Mouse (Mus musculus) MEL (cell line): ENCODE measurements around the gene Hnrnph1. TPM values are rescaled to one million over a fixed set of nuclear protein-coding genes. Genes with fewer than 3 reads are reported as not detected.

Experiments used
- DNase-seq: peaks from one replicate; pipeline ENCODE4 v3.0.0; 2011; ENCODE audit warnings: low read depth, low spot score
- H3K27ac ChIP-seq: 2 replicates; pipeline ENCODE4 v1.5.1; 2012; ENCODE audit warnings: low read depth, mild to moderate bottlenecking, control low read depth, low read length, moderate library complexity; ENCODE audit not compliant: control insufficient read depth
- H3K27me3 ChIP-seq, 2 experiments: fragments of 150-350 bp in 1 of 2; sonication (generic) in 1 of 2; 2 replicates each; pipeline ENCODE4 v1.6.1; 2012; ENCODE audit warnings: low read length in 2 of 2, mild to moderate bottlenecking in 2 of 2, improper control_type of control experiment in 1 of 2, moderate library complexity in 1 of 2; ENCODE audit not compliant: insufficient read depth in 2 of 2, control insufficient read depth in 1 of 2
- H3K36me3 ChIP-seq, 2 experiments: 2 replicates each; pipeline ENCODE4 v1.6.1; 2012 to 2014; ENCODE audit warnings: low read length in 2 of 2, improper control_type of control experiment in 1 of 2, inconsistent platforms in 1 of 2, mild to moderate bottlenecking in 1 of 2; ENCODE audit not compliant: insufficient read depth in 2 of 2, control insufficient read depth in 1 of 2
- H3K4me1 ChIP-seq, 2 experiments: fragments of 150-350 bp in 1 of 2; sonication (generic) in 1 of 2; 2 replicates each; pipeline ENCODE4 v1.6.1; 2012; ENCODE audit warnings: low read length in 2 of 2, improper control_type of control experiment in 1 of 2, mild to moderate bottlenecking in 1 of 2; ENCODE audit not compliant: insufficient read depth in 2 of 2, control insufficient read depth in 1 of 2
- H3K4me3 ChIP-seq, 2 experiments: fragments of 150-350 bp in 1 of 2; sonication (generic) in 1 of 2; 2 replicates each; pipeline ENCODE4 v1.5.1; 2012; ENCODE audit warnings: low read depth in 2 of 2, low read length in 2 of 2, mild to moderate bottlenecking in 2 of 2, moderate library complexity in 2 of 2, control low read depth in 1 of 2, improper control_type of control experiment in 1 of 2; ENCODE audit not compliant: control insufficient read depth in 1 of 2, insufficient read depth in 1 of 2
- H3K79me2 ChIP-seq: 2 replicates; pipeline ENCODE4 v1.6.1; 2012; ENCODE audit warnings: mild to moderate bottlenecking, low read length, moderate library complexity; ENCODE audit not compliant: control insufficient read depth, poor library complexity, insufficient read depth
- H3K9ac ChIP-seq: 2 replicates; pipeline ENCODE4 v1.6.1; 2012; ENCODE audit warnings: low read depth, mild to moderate bottlenecking, control low read depth, low read length, moderate library complexity; ENCODE audit not compliant: control insufficient read depth, poor library complexity, severe bottlenecking
- H3K9me3 ChIP-seq: fragments of 150-350 bp; sonication (generic); replicated peaks from 2 replicates; pipeline ENCODE4 v1.6.1; 2012; ENCODE audit warnings: mild to moderate bottlenecking, low read length, improper control_type of control experiment, moderate library complexity; ENCODE audit not compliant: insufficient read depth
- BHLHE40 ChIP-seq: IDR thresholded peaks from 2 replicates; pipeline ENCODE4 v1.6.1; 2012; ENCODE audit warnings: low read depth, mild to moderate bottlenecking, inconsistent platforms, low read length, improper control_type of control experiment, borderline replicate concordance
- CHD1 ChIP-seq: IDR thresholded peaks from 2 replicates; pipeline ENCODE4 v1.6.1; 2012; ENCODE audit warnings: low read depth, mild to moderate bottlenecking, inconsistent platforms, low read length, improper control_type of control experiment
- CTCF ChIP-seq, 3 experiments: IDR thresholded peaks in 2 of 3; conservative IDR thresholded peaks in 1 of 3; 2 replicates each; pipeline ENCODE4 v1.5.1; 2011 to 2012; ENCODE audit warnings: low read length in 3 of 3, low read depth in 2 of 3, mild to moderate bottlenecking in 2 of 3, improper control_type of control experiment in 1 of 3, inconsistent platforms in 1 of 3, mixed read lengths in 1 of 3, moderate library complexity in 1 of 3; ENCODE audit not compliant: control insufficient read depth in 1 of 3, insufficient read depth in 1 of 3, poor library complexity in 1 of 3, severe bottlenecking in 1 of 3
- ELF1 ChIP-seq: IDR thresholded peaks from 2 replicates; pipeline ENCODE4 v1.6.1; 2014; ENCODE audit warnings: low read depth, mild to moderate bottlenecking, inconsistent platforms, low read length, improper control_type of control experiment, moderate library complexity
- EP300 ChIP-seq, 2 experiments: IDR thresholded peaks; 2 replicates each; pipeline ENCODE4 v1.6.1; 2011; ENCODE audit warnings: improper control_type of control experiment in 2 of 2, low read length in 2 of 2, low read depth in 1 of 2, mild to moderate bottlenecking in 1 of 2
- ETS1 ChIP-seq: IDR thresholded peaks from 2 replicates; pipeline ENCODE4 v1.6.1; 2012; ENCODE audit warnings: low read depth, mild to moderate bottlenecking, inconsistent platforms, low read length, improper control_type of control experiment, moderate library complexity
- GABPA ChIP-seq: IDR thresholded peaks from 2 replicates; pipeline ENCODE4 v1.6.1; 2012; ENCODE audit warnings: low read depth, mild to moderate bottlenecking, inconsistent platforms, low read length, improper control_type of control experiment, moderate library complexity
- GATA1 ChIP-seq: IDR thresholded peaks from 2 replicates; pipeline ENCODE4 v1.6.1; 2011; ENCODE audit warnings: low read depth, low read length, improper control_type of control experiment
- HCFC1 ChIP-seq: IDR thresholded peaks from 2 replicates; pipeline ENCODE4 v1.6.1; 2012; ENCODE audit warnings: low read depth, mild to moderate bottlenecking, inconsistent platforms, low read length, improper control_type of control experiment, moderate library complexity
- KAT2A ChIP-seq: conservative IDR thresholded peaks from 2 replicates; pipeline ENCODE4 v1.6.1; 2012; ENCODE audit warnings: low read depth, low read length, improper control_type of control experiment, inconsistent platforms
- MAFK ChIP-seq: IDR thresholded peaks from 2 replicates; pipeline ENCODE4 v1.6.1; 2011; ENCODE audit warnings: low read depth, mild to moderate bottlenecking, low read length, improper control_type of control experiment, borderline replicate concordance
- MAX ChIP-seq: IDR thresholded peaks from 2 replicates; pipeline ENCODE4 v1.6.1; 2011; ENCODE audit warnings: low read length, improper control_type of control experiment
- MAZ ChIP-seq: IDR thresholded peaks from 2 replicates; pipeline ENCODE4 v1.6.1; 2012; ENCODE audit warnings: low read depth, mild to moderate bottlenecking, inconsistent platforms, low read length, improper control_type of control experiment
- MEF2A ChIP-seq: IDR thresholded peaks from 2 replicates; pipeline ENCODE4 v1.6.1; 2014; ENCODE audit warnings: low read depth, mild to moderate bottlenecking, inconsistent platforms, low read length, improper control_type of control experiment; ENCODE audit not compliant: poor library complexity, insufficient replicate concordance, severe bottlenecking; ENCODE audit errors: extremely low read depth
- MXI1 ChIP-seq: IDR thresholded peaks from 2 replicates; pipeline ENCODE4 v1.6.1; 2011; ENCODE audit warnings: mild to moderate bottlenecking, low read depth, low read length, improper control_type of control experiment
- MYB ChIP-seq: IDR thresholded peaks from 2 replicates; pipeline ENCODE4 v1.6.1; 2011; ENCODE audit warnings: mild to moderate bottlenecking, low read depth, low read length, improper control_type of control experiment
- NELFE ChIP-seq: IDR thresholded peaks from 2 replicates; pipeline ENCODE4 v1.6.1; 2011; ENCODE audit warnings: low read depth, low read length, improper control_type of control experiment
- POLR2A ChIP-seq, 2 experiments: IDR thresholded peaks; 2 replicates each; pipeline ENCODE4 v1.6.1; 2011 to 2012; ENCODE audit warnings: low read length in 2 of 2, mild to moderate bottlenecking in 2 of 2, control low read depth in 1 of 2, improper control_type of control experiment in 1 of 2, low read depth in 1 of 2, moderate library complexity in 1 of 2; ENCODE audit not compliant: control insufficient read depth in 1 of 2, insufficient read depth in 1 of 2, poor library complexity in 1 of 2
- POLR2AphosphoS2 ChIP-seq: IDR thresholded peaks from 2 replicates; pipeline ENCODE4 v1.6.1; 2011; ENCODE audit warnings: low read length, improper control_type of control experiment
- RAD21 ChIP-seq: IDR thresholded peaks from 2 replicates; pipeline ENCODE4 v1.6.1; 2011; ENCODE audit warnings: mild to moderate bottlenecking, low read depth, low read length, improper control_type of control experiment
- RCOR1 ChIP-seq: IDR thresholded peaks from 2 replicates; pipeline ENCODE4 v1.6.1; 2012; ENCODE audit warnings: low read depth, mild to moderate bottlenecking, inconsistent platforms, low read length, improper control_type of control experiment
- SMC3 ChIP-seq: IDR thresholded peaks from 2 replicates; pipeline ENCODE4 v1.6.1; 2011; ENCODE audit warnings: low read depth, low read length, improper control_type of control experiment
- TAL1 ChIP-seq: IDR thresholded peaks from 2 replicates; pipeline ENCODE4 v1.6.1; 2012; ENCODE audit warnings: mild to moderate bottlenecking, inconsistent platforms, low read length, moderate library complexity, mixed read lengths
- TBP ChIP-seq: IDR thresholded peaks from 2 replicates; pipeline ENCODE4 v1.8.0; 2011; ENCODE audit warnings: low read depth, low read length, improper control_type of control experiment
- TCF12 ChIP-seq: IDR thresholded peaks from 2 replicates; pipeline ENCODE4 v1.6.1; 2014; ENCODE audit warnings: low read depth, mild to moderate bottlenecking, inconsistent platforms, low read length, improper control_type of control experiment, moderate library complexity
- USF1 ChIP-seq: IDR thresholded peaks from 2 replicates; pipeline ENCODE4 v1.6.1; 2014; ENCODE audit warnings: low read depth, mild to moderate bottlenecking, inconsistent platforms, low read length, improper control_type of control experiment, moderate library complexity
- USF2 ChIP-seq, 2 experiments: IDR thresholded peaks; 2 replicates each; pipeline ENCODE4 v1.6.1; 2011 to 2012; ENCODE audit warnings: improper control_type of control experiment in 2 of 2, low read length in 2 of 2, borderline replicate concordance in 1 of 2, inconsistent platforms in 1 of 2, low read depth in 1 of 2, mild to moderate bottlenecking in 1 of 2; ENCODE audit not compliant: insufficient read depth in 1 of 2
- ZC3H11A ChIP-seq: IDR thresholded peaks from 2 replicates; pipeline ENCODE4 v1.6.1; 2012; ENCODE audit warnings: low read depth, mild to moderate bottlenecking, inconsistent platforms, low read length, improper control_type of control experiment
- ZKSCAN1 ChIP-seq: IDR thresholded peaks from 2 replicates; pipeline ENCODE4 v1.6.1; 2012; ENCODE audit warnings: low read depth, mild to moderate bottlenecking, inconsistent platforms, low read length, improper control_type of control experiment, moderate library complexity
- ZMIZ1 ChIP-seq: IDR thresholded peaks from 2 replicates; pipeline ENCODE4 v1.6.1; 2012; ENCODE audit warnings: low read depth, mild to moderate bottlenecking, inconsistent platforms, low read length, improper control_type of control experiment, moderate library complexity
- ZNF384 ChIP-seq: IDR thresholded peaks from 2 replicates; pipeline ENCODE4 v1.6.1; 2012; ENCODE audit warnings: low read depth, mild to moderate bottlenecking, inconsistent platforms, low read length, improper control_type of control experiment
- polyA plus RNA-seq, 2 experiments: library from polyadenylated mRNA; stranded (reverse) in 1 of 2; unstranded in 1 of 2; fragments of >175 nt in 1 of 2; fragments of >200 nt in 1 of 2; gene quantifications; 2 replicates each; pipeline versions ENCODE4 v1.2.1 to v1.2.4; 2012; ENCODE audit warnings: low replicate concordance in 2 of 2, low read depth in 1 of 2; ENCODE audit not compliant: insufficient read length in 2 of 2, insufficient read depth in 1 of 2, missing spikeins in 1 of 2
- total RNA-seq: library from RNA; depleted of rRNA; stranded (reverse); fragments of 300-350 nt; gene quantifications from 2 replicates; pipeline ENCODE4 v1.2.3, GENCODE M21; 2012

Gene Hnrnph1
- total and polyA plus RNA-seq, 3 experiments, result 227 to 552 (median 425) TPM

GRCm38 (mm10) chr11:50355395-50355794, 21.4 kb upstream of the Hnrnph1 start (continued):
- peak; percentile 93 for TF ChIP-seq USF1
- TF ChIP-seq ZMIZ1, result no peak
- TF ChIP-seq EP300 (IDR thresholded peaks at IDR 0.05; ENCODE audit: low read depth in 1 of 2, low read length in 2 of 2), result peak; percentile 59; a peak in 3 of 4 replicates
- TF ChIP-seq ZKSCAN1, result no peak
- peak; percentile 92; the same call in 1 of the 2 replicates for TF ChIP-seq BHLHE40
- no peak for TF ChIP-seq NELFE
- peak; percentile 54 for TF ChIP-seq HCFC1

GRCm38 (mm10) chr11:50358950-50359861, 17.6 kb upstream of the Hnrnph1 start:
- H3K9ac ChIP-seq, result peak overlapping the region; percentile 97
- H3K36me3 ChIP-seq, result peaks cover 0 to 19% of the 10 kb centered on the region in 2 experiments; a peak in 2 of 4 replicates
- no peaks in the 10 kb centered on the region for H3K27me3 ChIP-seq
- peak overlapping the region; percentile 87 for H3K27ac ChIP-seq
- peaks cover 7% of the 10 kb centered on the region; the same call in 1 of the 2 replicates for H3K79me2 ChIP-seq
- peaks cover 13 to 27% of the 10 kb centered on the region in 2 experiments; a peak in 3 of 4 replicates for H3K4me1 ChIP-seq
- H3K4me3 ChIP-seq, result peak overlapping the region; percentile 88 to 92
- DNase-seq, result peak; percentile 95
- H3K9me3 ChIP-seq, result no peaks in the 10 kb centered on the region
- TF ChIP-seq EP300 (IDR thresholded peaks at IDR 0.05; ENCODE audit: low read depth in 1 of 2, low read length in 2 of 2) (no peak; a peak in 1 of 4 replicates), MXI1 (peak; percentile 49; the same call in 1 of the 2 replicates), RAD21 (no peak), ZC3H11A (no peak), MAX (0 out of 2 replicates have a peak, but pooled peaks have one; percentile 48), TAL1 (no peak), ETS1 (peak; percentile 55; the same call in 1 of the 2 replicates), BHLHE40 (peak; percentile 46; the same call in 1 of the 2 replicates), NELFE (peak; percentile 64), HCFC1 (peak; percentile 52), ELF1 (peak; percentile 75), GATA1 (peak; percentile 46; the same call in 1 of the 2 replicates), POLR2A (IDR thresholded peaks at IDR 0.05; ENCODE audit: control insufficient read depth in 1 of 2, insufficient read depth in 1 of 2, low read depth in 1 of 2, low read length in 2 of 2, poor library complexity in 1 of 2) (peak; percentile 52 to 58; a peak in 2 of 4 replicates), USF2 (IDR thresholded peaks at IDR 0.05; ENCODE audit: borderline replicate concordance in 1 of 2, insufficient read depth in 1 of 2, low read depth in 1 of 2, low read length in 2 of 2) (no peak), TCF12 (peak; percentile 44), CTCF (IDR thresholded peaks at IDR 0.05 in 2 of 3, conservative IDR thresholded peaks at IDR 0.05 in 1 of 3; ENCODE audit: control insufficient read depth in 1 of 3, insufficient read depth in 1 of 3, low read depth in 2 of 3, low read length in 3 of 3, poor library complexity in 1 of 3, severe bottlenecking in 1 of 3) (no peak), MAZ (peak; percentile 71; the same call in 1 of the 2 replicates), SMC3 (no peak), MYB (no peak), CHD1 (no peak), ZNF384 (no peak), MEF2A (no peak), TBP (peak; percentile 57; the same call in 1 of the 2 replicates), GABPA (0 out of 2 replicates have a peak, but pooled peaks have one; percentile 24), KAT2A (no peak; the same call in 1 of the 2 replicates), RCOR1 (0 out of 2 replicates have a peak, but pooled peaks have one; percentile 40), POLR2AphosphoS2 (no peak), MAFK (no peak), ZMIZ1 (peak; percentile 71), ZKSCAN1 (no peak)
